Mouse (Mus musculus) MEL (cell line): ENCODE results near the gene Glrp1. TPM values are rescaled to one million over a fixed set of nuclear protein-coding genes. Genes with fewer than 3 reads are reported as not detected.

Experiments
- DNase-seq: peaks from one replicate; pipeline ENCODE4 v3.0.0; 2011; ENCODE audit warnings: low read depth, low spot score
- H3K27ac ChIP-seq: 2 replicates; pipeline ENCODE4 v1.5.1; 2012; ENCODE audit warnings: low read depth, mild to moderate bottlenecking, control low read depth, low read length, moderate library complexity; ENCODE audit not compliant: control insufficient read depth
- H3K27me3 ChIP-seq, 2 experiments: fragments of 150-350 bp in 1 of 2; sonication (generic) in 1 of 2; 2 replicates each; pipeline ENCODE4 v1.6.1; 2012; ENCODE audit warnings: low read length in 2 of 2, mild to moderate bottlenecking in 2 of 2, improper control_type of control experiment in 1 of 2, moderate library complexity in 1 of 2; ENCODE audit not compliant: insufficient read depth in 2 of 2, control insufficient read depth in 1 of 2
- H3K36me3 ChIP-seq, 2 experiments: 2 replicates each; pipeline ENCODE4 v1.6.1; 2012 to 2014; ENCODE audit warnings: low read length in 2 of 2, improper control_type of control experiment in 1 of 2, inconsistent platforms in 1 of 2, mild to moderate bottlenecking in 1 of 2; ENCODE audit not compliant: insufficient read depth in 2 of 2, control insufficient read depth in 1 of 2
- H3K4me1 ChIP-seq, 2 experiments: fragments of 150-350 bp in 1 of 2; sonication (generic) in 1 of 2; 2 replicates each; pipeline ENCODE4 v1.6.1; 2012; ENCODE audit warnings: low read length in 2 of 2, improper control_type of control experiment in 1 of 2, mild to moderate bottlenecking in 1 of 2; ENCODE audit not compliant: insufficient read depth in 2 of 2, control insufficient read depth in 1 of 2
- H3K4me3 ChIP-seq, 2 experiments: fragments of 150-350 bp in 1 of 2; sonication (generic) in 1 of 2; 2 replicates each; pipeline ENCODE4 v1.5.1; 2012; ENCODE audit warnings: low read depth in 2 of 2, low read length in 2 of 2, mild to moderate bottlenecking in 2 of 2, moderate library complexity in 2 of 2, control low read depth in 1 of 2, improper control_type of control experiment in 1 of 2; ENCODE audit not compliant: control insufficient read depth in 1 of 2, insufficient read depth in 1 of 2
- H3K79me2 ChIP-seq: 2 replicates; pipeline ENCODE4 v1.6.1; 2012; ENCODE audit warnings: mild to moderate bottlenecking, low read length, moderate library complexity; ENCODE audit not compliant: control insufficient read depth, poor library complexity, insufficient read depth
- H3K9ac ChIP-seq: 2 replicates; pipeline ENCODE4 v1.6.1; 2012; ENCODE audit warnings: low read depth, mild to moderate bottlenecking, control low read depth, low read length, moderate library complexity; ENCODE audit not compliant: control insufficient read depth, poor library complexity, severe bottlenecking
- H3K9me3 ChIP-seq: fragments of 150-350 bp; sonication (generic); replicated peaks from 2 replicates; pipeline ENCODE4 v1.6.1; 2012; ENCODE audit warnings: mild to moderate bottlenecking, low read length, improper control_type of control experiment, moderate library complexity; ENCODE audit not compliant: insufficient read depth
- CHD1 ChIP-seq: IDR thresholded peaks from 2 replicates; pipeline ENCODE4 v1.6.1; 2012; ENCODE audit warnings: low read depth, mild to moderate bottlenecking, inconsistent platforms, low read length, improper control_type of control experiment
- CHD2 ChIP-seq: IDR thresholded peaks from 2 replicates; pipeline ENCODE4 v1.6.1; 2011; ENCODE audit warnings: low read length, improper control_type of control experiment
- EP300 ChIP-seq, 2 experiments: IDR thresholded peaks; 2 replicates each; pipeline ENCODE4 v1.6.1; 2011; ENCODE audit warnings: improper control_type of control experiment in 2 of 2, low read length in 2 of 2, low read depth in 1 of 2, mild to moderate bottlenecking in 1 of 2
- ETS1 ChIP-seq: IDR thresholded peaks from 2 replicates; pipeline ENCODE4 v1.6.1; 2012; ENCODE audit warnings: low read depth, mild to moderate bottlenecking, inconsistent platforms, low read length, improper control_type of control experiment, moderate library complexity
- GATA1 ChIP-seq: IDR thresholded peaks from 2 replicates; pipeline ENCODE4 v1.6.1; 2011; ENCODE audit warnings: low read depth, low read length, improper control_type of control experiment
- KAT2A ChIP-seq: conservative IDR thresholded peaks from 2 replicates; pipeline ENCODE4 v1.6.1; 2012; ENCODE audit warnings: low read depth, low read length, improper control_type of control experiment, inconsistent platforms
- MAFK ChIP-seq: IDR thresholded peaks from 2 replicates; pipeline ENCODE4 v1.6.1; 2011; ENCODE audit warnings: low read depth, mild to moderate bottlenecking, low read length, improper control_type of control experiment, borderline replicate concordance
- MAX ChIP-seq: IDR thresholded peaks from 2 replicates; pipeline ENCODE4 v1.6.1; 2011; ENCODE audit warnings: low read length, improper control_type of control experiment
- MXI1 ChIP-seq: IDR thresholded peaks from 2 replicates; pipeline ENCODE4 v1.6.1; 2011; ENCODE audit warnings: mild to moderate bottlenecking, low read depth, low read length, improper control_type of control experiment
- MYC ChIP-seq: IDR thresholded peaks from 2 replicates; pipeline ENCODE4 v1.6.1; 2011; ENCODE audit warnings: low read depth, mild to moderate bottlenecking, low read length, improper control_type of control experiment, moderate library complexity
- POLR2A ChIP-seq, 2 experiments: IDR thresholded peaks; 2 replicates each; pipeline ENCODE4 v1.6.1; 2011 to 2012; ENCODE audit warnings: low read length in 2 of 2, mild to moderate bottlenecking in 2 of 2, control low read depth in 1 of 2, improper control_type of control experiment in 1 of 2, low read depth in 1 of 2, moderate library complexity in 1 of 2; ENCODE audit not compliant: control insufficient read depth in 1 of 2, insufficient read depth in 1 of 2, poor library complexity in 1 of 2
- RCOR1 ChIP-seq: IDR thresholded peaks from 2 replicates; pipeline ENCODE4 v1.6.1; 2012; ENCODE audit warnings: low read depth, mild to moderate bottlenecking, inconsistent platforms, low read length, improper control_type of control experiment
- SIN3A ChIP-seq: IDR thresholded peaks from 2 replicates; pipeline ENCODE4 v1.6.1; 2012; ENCODE audit warnings: low read length, improper control_type of control experiment, inconsistent platforms
- TAL1 ChIP-seq: IDR thresholded peaks from 2 replicates; pipeline ENCODE4 v1.6.1; 2012; ENCODE audit warnings: mild to moderate bottlenecking, inconsistent platforms, low read length, moderate library complexity, mixed read lengths
- UBTF ChIP-seq: IDR thresholded peaks from 2 replicates; pipeline ENCODE4 v1.6.1; 2012; ENCODE audit warnings: low read depth, mild to moderate bottlenecking, inconsistent platforms, low read length, improper control_type of control experiment, moderate library complexity, borderline replicate concordance; ENCODE audit not compliant: insufficient read depth
- ZC3H11A ChIP-seq: IDR thresholded peaks from 2 replicates; pipeline ENCODE4 v1.6.1; 2012; ENCODE audit warnings: low read depth, mild to moderate bottlenecking, inconsistent platforms, low read length, improper control_type of control experiment
- ZKSCAN1 ChIP-seq: IDR thresholded peaks from 2 replicates; pipeline ENCODE4 v1.6.1; 2012; ENCODE audit warnings: low read depth, mild to moderate bottlenecking, inconsistent platforms, low read length, improper control_type of control experiment, moderate library complexity
- polyA plus RNA-seq, 2 experiments: library from polyadenylated mRNA; stranded (reverse) in 1 of 2; unstranded in 1 of 2; fragments of >175 nt in 1 of 2; fragments of >200 nt in 1 of 2; gene quantifications; 2 replicates each; pipeline versions ENCODE4 v1.2.1 to v1.2.4; 2012; ENCODE audit warnings: low replicate concordance in 2 of 2, low read depth in 1 of 2; ENCODE audit not compliant: insufficient read length in 2 of 2, insufficient read depth in 1 of 2, missing spikeins in 1 of 2
- total RNA-seq: library from RNA; depleted of rRNA; stranded (reverse); fragments of 300-350 nt; gene quantifications from 2 replicates; pipeline ENCODE4 v1.2.3, GENCODE M21; 2012

Glrp1 gene
- total and polyA plus RNA-seq, 3 experiments = not detected

GRCm38 (mm10) chr1:88534091-88534490 is 24.2 kb upstream of the Glrp1 start (continued):
- no peak for TF ChIP-seq KAT2A
- TF ChIP-seq, all 39 proteins: peak for 0

GRCm38 (mm10) chr1:88526161-88526560 is 16.3 kb upstream of the Glrp1 start:
- no peak overlapping the region for H3K9ac ChIP-seq
- no peak overlapping the region for H3K27ac ChIP-seq
- TF ChIP-seq MXI1 (no peak), RCOR1 (no peak), MAX (no peak), SIN3A (no peak)
- H3K79me2 ChIP-seq = no peaks in the 10 kb centered on the region
- no peaks in the 10 kb centered on the region for H3K27me3 ChIP-seq
- H3K4me3 ChIP-seq = no peak overlapping the region
- no peak for DNase-seq
- no peaks in the 10 kb centered on the region for H3K9me3 ChIP-seq
- no peaks in the 10 kb centered on the region for H3K4me1 ChIP-seq
- no peaks in the 10 kb centered on the region for H3K36me3 ChIP-seq

GRCm38 (mm10) chr1:88525622-88526021 is 15.8 kb upstream of the Glrp1 start:
- H3K4me1 ChIP-seq = no peaks in the 10 kb centered on the region
- no peak for DNase-seq
- H3K9ac ChIP-seq = no peak overlapping the region
- H3K4me3 ChIP-seq = no peak overlapping the region
- H3K79me2 ChIP-seq = no peaks in the 10 kb centered on the region
- no peak overlapping the region for H3K27ac ChIP-seq
- TF ChIP-seq MAFK = no peak
- no peak for TF ChIP-seq CHD1
- no peak for TF ChIP-seq ZC3H11A
- TF ChIP-seq ETS1 = no peak
- no peak for TF ChIP-seq UBTF
- no peak for TF ChIP-seq ZKSCAN1
- no peak for TF ChIP-seq MXI1
- no peak for TF ChIP-seq MYC
- no peak for TF ChIP-seq EP300 (IDR thresholded peaks at IDR 0.05; ENCODE audit: low read depth in 1 of 2, low read length in 2 of 2)
- TF ChIP-seq TAL1 = no peak
- no peak for TF ChIP-seq CHD2
- TF ChIP-seq POLR2A (IDR thresholded peaks at IDR 0.05; ENCODE audit: control insufficient read depth in 1 of 2, insufficient read depth in 1 of 2, low read depth in 1 of 2, low read length in 2 of 2, poor library complexity in 1 of 2) = no peak
- no peak for TF ChIP-seq GATA1
- no peaks in the 10 kb centered on the region for H3K36me3 ChIP-seq
- no peaks in the 10 kb centered on the region for H3K9me3 ChIP-seq
- H3K27me3 ChIP-seq = no peaks in the 10 kb centered on the region
